10 mouse cellular contexts compared by ENCODE assay signal in the genomic region with DNA sequence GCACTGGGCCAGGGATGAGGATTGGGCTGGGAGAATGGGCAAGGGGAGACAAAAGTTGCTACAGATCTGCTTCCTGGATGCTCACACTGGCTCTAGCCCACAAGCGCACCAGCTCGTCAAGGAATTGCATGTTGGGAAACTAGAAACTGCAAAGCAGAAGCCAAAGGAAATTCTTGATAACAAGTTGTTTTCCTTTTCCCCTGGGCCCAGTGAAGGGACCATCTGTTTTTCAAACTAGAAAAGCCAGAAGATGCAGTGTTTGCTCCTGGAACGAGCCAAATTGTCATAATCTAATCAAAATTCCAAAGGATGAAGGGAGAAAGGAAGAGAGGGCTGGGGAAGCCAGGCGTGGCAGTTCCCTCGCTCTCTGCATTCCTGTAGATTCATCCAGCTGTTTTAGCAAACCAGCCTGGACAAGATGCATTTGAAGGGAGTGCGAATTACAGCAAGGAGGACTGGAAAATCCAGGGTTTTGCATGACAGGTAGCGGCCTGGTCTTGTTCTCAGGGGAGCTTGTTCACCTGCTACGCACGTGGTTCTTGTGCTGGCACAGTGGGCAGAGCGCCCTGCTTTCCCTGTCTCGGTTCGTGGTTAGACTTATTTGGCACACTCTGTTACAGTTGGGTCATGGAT.
A peak's percentile ranks its signal among the peaks of the same experiment; 100 is the strongest.
DNase-seq lines count a peak whose midpoint lies in the region; ATAC-seq and TF ChIP-seq lines count a peak whose summit lies in the region.
"Had no signal": no experiment of that assay in that cellular context is flagged by ENCODE, and none has a peak within 500 bp of the region (broad histone marks: within the 10 kb centered on the region; RNA-seq: fewer than 3 reads in every experiment).

No protein-coding gene starts in this region.

- TF ChIP-seq CTCF in forebrain, postnatal 0 days (IDR thresholded peaks at IDR 0.05; ENCODE audit: low read depth), result no peak
- TF ChIP-seq CTCF in intestine, postnatal 0 days (IDR thresholded peaks at IDR 0.05; ENCODE audit: low read depth), result no peak

- no peaks in the 10 kb centered on the region for H3K27me3 ChIP-seq in forebrain, postnatal 0 days (ENCODE audit: insufficient read depth, low read length)
- H3K27me3 ChIP-seq in intestine, postnatal 0 days (replicated peaks; ENCODE audit: control insufficient read depth, insufficient read depth, low read length), result no peaks in the 10 kb centered on the region
- H3K27me3 ChIP-seq in stomach, embryonic 15.5 days (replicated peaks), result no peaks in the 10 kb centered on the region
- H3K27me3 ChIP-seq: CH12.LX had no signal

- H3K4me3 ChIP-seq in forebrain, postnatal 0 days (ENCODE audit: low read depth, low read length), result no peak overlapping the region
- no peak overlapping the region for H3K4me3 ChIP-seq in intestine, postnatal 0 days (ENCODE audit: low read depth, low read length)
- H3K4me3 ChIP-seq in stomach, embryonic 15.5 days (replicated peaks), result no peak overlapping the region
- H3K4me3 ChIP-seq: erythroblast, embryonic 14.5 days had no signal

- ATAC-seq in cerebellum, adult (ENCODE audit: insufficient number of reproducible peaks, low FRiP score, low TSS enrichment), result no peak
- ATAC-seq in forebrain, postnatal 0 days, result peak; percentile 78
- no peak for ATAC-seq in intestine, postnatal 0 days
- ATAC-seq in stomach, embryonic 15.5 days (ENCODE audit: insufficient read depth, low FRiP score, low read depth), result no peak

- H3K36me3 ChIP-seq in forebrain, postnatal 0 days (ENCODE audit: insufficient read depth), result no peaks in the 10 kb centered on the region
- H3K36me3 ChIP-seq in intestine, postnatal 0 days (ENCODE audit: control insufficient read depth, insufficient read depth), result no peaks in the 10 kb centered on the region
- no peaks in the 10 kb centered on the region for H3K36me3 ChIP-seq in stomach, embryonic 15.5 days

- H3K9me3 ChIP-seq in forebrain, postnatal 0 days (ENCODE audit: low read length), result no peaks in the 10 kb centered on the region
- no peaks in the 10 kb centered on the region for H3K9me3 ChIP-seq in intestine, postnatal 0 days (ENCODE audit: control insufficient read depth)
- H3K9me3 ChIP-seq in stomach, embryonic 15.5 days, result no peaks in the 10 kb centered on the region

- peaks cover 15% of the 10 kb centered on the region for H3K4me1 ChIP-seq in forebrain, postnatal 0 days (ENCODE audit: insufficient read depth)
- H3K4me1 ChIP-seq in intestine, postnatal 0 days (replicated peaks; ENCODE audit: control insufficient read depth, insufficient read depth, low read length), result no peaks in the 10 kb centered on the region
- peaks cover 6% of the 10 kb centered on the region; the same call in 1 of the 2 replicates for H3K4me1 ChIP-seq in stomach, embryonic 15.5 days

- WGBS in forebrain, postnatal 0 days, result 34% methylated on average over 12 of the region's 12 CpGs
- 60% methylated on average over 12 of the region's 12 CpGs for WGBS in intestine, postnatal 0 days
- 52% methylated on average over 12 of the region's 12 CpGs for WGBS in stomach, embryonic 15.5 days

- DNase-seq in cerebellum, adult 9-11 months, result peak; percentile 21
- peak; percentile 70 for DNase-seq in MN1 (ENCODE audit: low spot score)
- peak; percentile 67 for DNase-seq in forebrain, postnatal 0 days
- DNase-seq in right cerebral cortex, postnatal 14 days, result no peak
- no peak for DNase-seq in thymus, postnatal 4 days

- H3K27ac ChIP-seq in forebrain, postnatal 0 days (ENCODE audit: low read depth, low read length), result 0 out of 2 replicates have a peak overlapping the region, but pooled peaks have one; percentile 35
- H3K27ac ChIP-seq in intestine, postnatal 0 days (ENCODE audit: low read depth, low read length), result peak overlapping the region; percentile 41; the same call in 1 of the 2 replicates
- peak overlapping the region; percentile 66 for H3K27ac ChIP-seq in stomach, embryonic 15.5 days

- H3K9ac ChIP-seq in forebrain, postnatal 0 days, result no peak overlapping the region
- no peak overlapping the region for H3K9ac ChIP-seq in intestine, postnatal 0 days (ENCODE audit: low read depth, low read length)
- no peak overlapping the region for H3K9ac ChIP-seq in stomach, embryonic 15.5 days

- peak overlapping the region; percentile 19 for H3K4me2 ChIP-seq in forebrain, postnatal 0 days (ENCODE audit: low read depth)
- H3K4me2 ChIP-seq in intestine, postnatal 0 days (replicated peaks; ENCODE audit: low read depth), result no peak overlapping the region
- peak overlapping the region; percentile 8 for H3K4me2 ChIP-seq in stomach, embryonic 15.5 days

Comparison
In these comparisons a context has a peak if more than half of its experiments do, and no peak if none do; other contexts are left out.
1. DNase-seq: peak in cerebellum, adult 9-11 months (single experiment), MN1 (single experiment) and forebrain, postnatal 0 days (single experiment); none in right cerebral cortex, postnatal 14 days (single experiment) and thymus, postnatal 4 days (single experiment).
2. Peak in every context shown above with its lines, with median percentiles within 50 percentile points of each other: H3K27ac ChIP-seq.